Mouse (Mus musculus) heart, postnatal 0 days (tissue): ENCODE data around the gene Icam5. TPM values are rescaled to one million over a fixed set of nuclear protein-coding genes. Genes with fewer than 3 reads are reported as not detected.

Experiments
- ATAC-seq: fragments of 200-750 bp; cut with Nextera tagmentation; 2 replicates; pipeline ENCODE4 v1.8.0; 2017; ENCODE audit warnings: low read depth, moderate number of reproducible peaks, moderate library complexity; ENCODE audit not compliant: insufficient read depth
- DNase-seq: peaks from one replicate; pipeline ENCODE4 v3.0.0-alpha.2; 2016; ENCODE audit warnings: low spot score
- H3K27ac ChIP-seq: fragments of 300-500 bp; sonication (generic); 2 replicates; pipeline ENCODE4 v1.5.1; 2014; ENCODE audit warnings: low read depth, mild to moderate bottlenecking
- H3K27me3 ChIP-seq: fragments of 300-500 bp; sonication (generic); 2 replicates; pipeline ENCODE4 v1.6.1; 2014; ENCODE audit warnings: low read length, mixed read lengths; ENCODE audit not compliant: control insufficient read depth, insufficient read depth
- H3K36me3 ChIP-seq: fragments of 300-500 bp; sonication (generic); replicated peaks from 2 replicates; pipeline ENCODE4 v1.6.1; 2014; ENCODE audit warnings: low read length, mixed read lengths; ENCODE audit not compliant: control insufficient read depth, insufficient read depth
- H3K4me1 ChIP-seq: fragments of 300-500 bp; sonication (generic); 2 replicates; pipeline ENCODE4 v1.6.1; 2014; ENCODE audit warnings: antibody characterized with exemption; ENCODE audit not compliant: control insufficient read depth, insufficient read depth
- H3K4me2 ChIP-seq: fragments of 300-500 bp; sonication (generic); 2 replicates; pipeline ENCODE4 v1.6.1; 2014; ENCODE audit warnings: low read depth, mild to moderate bottlenecking, low read length, moderate library complexity
- H3K4me3 ChIP-seq: fragments of 300-500 bp; sonication (generic); 2 replicates; pipeline ENCODE4 v1.5.1; 2014; ENCODE audit warnings: low read depth, low read length
- H3K9ac ChIP-seq: fragments of 300-500 bp; sonication (generic); replicated peaks from 2 replicates; pipeline ENCODE4 v1.6.1; 2014; ENCODE audit warnings: low read depth, low read length, mixed read lengths
- H3K9me3 ChIP-seq: fragments of 300-500 bp; sonication (generic); replicated peaks from 2 replicates; pipeline ENCODE4 v1.6.1; 2016; ENCODE audit warnings: low read length; ENCODE audit not compliant: control insufficient read depth
- CTCF ChIP-seq: IDR thresholded peaks from 2 replicates; pipeline ENCODE4 v1.5.1; 2016; ENCODE audit warnings: antibody characterized with exemption, control low read depth, low read depth
- EP300 ChIP-seq: IDR thresholded peaks from 2 replicates; pipeline ENCODE4 v1.6.1; 2016; ENCODE audit warnings: antibody characterized with exemption, low read depth
- WGBS: fragments of 180-500 bp; shearing (Covaris S2); extraction: QIAGEN DNeasy Blood & Tissue Kit; methylation state at CpG from one replicate; pipeline ENCODE4 v1.1.7; 2014; 5-methylcytosine and 5-hydroxymethylcytosine counted together
- polyA plus RNA-seq: library from polyadenylated mRNA; unstranded; fragments of >200 nt; fragmentation: Nextera tagmentation; extraction: Ambion mirVana; gene quantifications from 2 replicates; pipeline ENCODE4 v1.2.1, GENCODE M21; 2015
- total RNA-seq: library from RNA; depleted of rRNA; stranded (reverse); fragments of >200 nt; gene quantifications from 2 replicates; pipeline ENCODE4 v1.2.3, GENCODE M21; 2014; ENCODE audit warnings: low replicate concordance

Icam5 gene
- total and polyA plus RNA-seq, 2 experiments from 2014 or later: 0.04 TPM; not detected in 1

GRCm38 (mm10) chr9:21000811-21001210, 31.1 kb upstream of the Icam5 start:
- DNase-seq: peak; percentile 39
- H3K9me3 ChIP-seq: no peaks in the 10 kb centered on the region
- no peak overlapping the region for H3K4me3 ChIP-seq
- TF ChIP-seq EP300 (no peak), CTCF (peak; percentile 52)
- no peaks in the 10 kb centered on the region for H3K4me1 ChIP-seq
- H3K27me3 ChIP-seq: no peaks in the 10 kb centered on the region
- no peak overlapping the region for H3K27ac ChIP-seq
- H3K9ac ChIP-seq: no peak overlapping the region
- H3K4me2 ChIP-seq: no peak overlapping the region
- H3K36me3 ChIP-seq: peaks cover 17% of the 10 kb centered on the region
- ATAC-seq: no peak

- H3K27me3 ChIP-seq: no peaks in the 10 kb centered on the region
- H3K9me3 ChIP-seq: no peaks in the 10 kb centered on the region
- whole genome bisulfite sequencing: 59% methylated on average over 6 of the region's 6 CpGs
- no peak overlapping the region for H3K4me3 ChIP-seq
- ATAC-seq (no peak), DNase-seq (no peak)
- no peak overlapping the region for H3K4me2 ChIP-seq
- H3K36me3 ChIP-seq: peaks cover 26% of the 10 kb centered on the region
- TF ChIP-seq EP300 (no peak), CTCF (no peak)
- H3K4me1 ChIP-seq: no peaks in the 10 kb centered on the region
- no peak overlapping the region for H3K9ac ChIP-seq
- no peak overlapping the region for H3K27ac ChIP-seq
These were observed 30.1 kb upstream of the Icam5 start for GRCm38 (mm10) chr9:21001651-21002200.

GRCm38 (mm10) chr9:21002270-21002626, 29.6 kb upstream of the Icam5 start:
- TF ChIP-seq CTCF (no peak), EP300 (no peak)
- peak overlapping the region; percentile 88 for H3K4me2 ChIP-seq
- ATAC-seq: 0 out of 2 replicates have a peak, but pooled peaks have one; percentile 3

GRCm38 (mm10) chr9:21002627-21003551, 29.0 kb upstream of the Icam5 start, which contains the start of gene Mrpl4:
Gene Mrpl4, plus strand, starts transcription at chr9:21002738.
- under 1% methylated on average over 72 of the region's 72 CpGs for WGBS
- peak; percentile 87 for ATAC-seq
- peak within 1 kb of the TSS; percentile 82 for H3K4me3 ChIP-seq
- TF ChIP-seq EP300: no peak
- peaks cover 37% of the 10 kb centered on the region for H3K36me3 ChIP-seq
- DNase-seq: peak; percentile 69
- H3K4me2 ChIP-seq: peak within 1 kb of the TSS; percentile 88
- H3K9ac ChIP-seq: peak within 1 kb of the TSS; percentile 87
- H3K4me1 ChIP-seq: no peaks in the 10 kb centered on the region
- H3K27me3 ChIP-seq: no peaks in the 10 kb centered on the region
- H3K9me3 ChIP-seq: no peaks in the 10 kb centered on the region
- H3K27ac ChIP-seq: peak within 1 kb of the TSS; percentile 76

More at GRCm38 (mm10) chr9:21002270-21002626, 29.6 kb upstream of the Icam5 start:
- DNase-seq: no peak
- no peaks in the 10 kb centered on the region for H3K4me1 ChIP-seq
- no peaks in the 10 kb centered on the region for H3K27me3 ChIP-seq
- H3K36me3 ChIP-seq: peaks cover 31% of the 10 kb centered on the region
- no peaks in the 10 kb centered on the region for H3K9me3 ChIP-seq
- H3K27ac ChIP-seq: peak overlapping the region; percentile 76; the same call in 1 of the 2 replicates
- peak overlapping the region; percentile 82 for H3K4me3 ChIP-seq
- 8% methylated on average over 7 of the region's 7 CpGs for WGBS
- peak overlapping the region; percentile 87 for H3K9ac ChIP-seq

- Histone ChIP-seq H3K9me3 (no peaks in the 10 kb centered on the region), H3K4me3 (no peak overlapping the region), H3K4me2 (no peak overlapping the region), H3K9ac (no peak overlapping the region), H3K27ac (no peak overlapping the region), H3K4me1 (no peaks in the 10 kb centered on the region), H3K36me3 (peaks cover 50% of the 10 kb centered on the region), H3K27me3 (no peaks in the 10 kb centered on the region)
- no peak for TF ChIP-seq CTCF
- no peak for TF ChIP-seq EP300
- 92% methylated on average over 10 of the region's 10 CpGs for WGBS
- DNase-seq (no peak), ATAC-seq (no peak)
These were observed 24.4 kb upstream of the Icam5 start for GRCm38 (mm10) chr9:21007313-21007952.
